Mouse (Mus musculus): ENCODE measurements around the gene Vwa8.

DNA sequence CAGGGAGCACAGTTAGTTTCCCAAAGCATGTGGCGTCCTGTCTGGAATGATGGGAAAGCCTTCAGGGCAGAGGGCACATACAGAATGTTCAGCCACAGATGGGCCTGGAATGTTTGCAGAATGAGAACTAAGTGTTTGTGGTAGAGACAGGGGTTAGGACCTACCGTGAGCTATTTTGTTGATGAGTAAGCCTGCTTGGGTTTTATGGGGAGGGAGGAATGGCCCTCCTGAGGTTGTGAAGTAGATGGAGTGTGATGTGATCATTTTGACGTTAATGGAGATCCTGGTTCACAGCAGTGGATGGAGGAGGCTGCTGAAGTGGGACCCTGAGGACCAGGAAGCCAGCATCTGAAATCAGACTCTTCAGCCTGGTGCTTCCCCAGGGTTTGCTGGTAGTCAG lies 86.9 kb downstream of the Vwa8 start:
- no peak for TF ChIP-seq TAL1 (conservative IDR thresholded peaks at IDR 0.05; ENCODE audit: low read depth, low read length)
- TF ChIP-seq POLR2AphosphoS5 (IDR thresholded peaks at IDR 0.05; ENCODE audit: insufficient replicate concordance, low read depth, low read length): no peak
- TF ChIP-seq CTCF (IDR thresholded peaks at IDR 0.05; ENCODE audit: low read depth, low read length): no peak
- no peak for TF ChIP-seq GATA1 (IDR thresholded peaks at IDR 0.05; ENCODE audit: borderline replicate concordance, low read length)
- TF ChIP-seq GATA2 (IDR thresholded peaks at IDR 0.05; ENCODE audit: borderline replicate concordance, low read depth, low read length): no peak
